Mouse (Mus musculus) spleen, embryonic (tissue): ENCODE results near the gene Afap1.

ENCODE experiments used
- CTCF ChIA-PET: fragments of 350-600 bp; sonication (Branson Sonifier 250); formaldehyde crosslinking; loops from one replicate; lab custom pipeline; 2022; lab: Charles Lee

Afap1 gene

DNA sequence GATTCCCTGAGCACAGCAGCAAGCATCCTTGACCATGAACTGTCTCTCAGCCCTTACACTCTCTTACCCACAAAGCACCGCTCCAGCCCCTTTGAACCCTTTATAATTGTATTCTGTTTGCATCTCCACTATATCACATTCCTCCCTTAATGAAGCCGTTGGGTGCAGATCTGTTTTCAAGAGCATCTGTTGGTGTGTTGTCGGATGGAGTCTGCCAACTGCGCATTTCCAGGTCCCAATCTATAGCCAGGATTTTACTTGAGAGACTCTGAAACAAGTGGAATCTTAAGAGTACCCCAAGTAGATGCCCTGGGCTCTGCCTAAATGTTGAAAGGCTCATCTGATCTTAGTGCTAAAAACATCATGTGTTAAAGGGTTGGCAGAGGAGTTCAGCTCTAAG, 3.4 kb downstream of the Afap1 start:
- CTCF ChIA-PET = no interaction called here

DNA sequence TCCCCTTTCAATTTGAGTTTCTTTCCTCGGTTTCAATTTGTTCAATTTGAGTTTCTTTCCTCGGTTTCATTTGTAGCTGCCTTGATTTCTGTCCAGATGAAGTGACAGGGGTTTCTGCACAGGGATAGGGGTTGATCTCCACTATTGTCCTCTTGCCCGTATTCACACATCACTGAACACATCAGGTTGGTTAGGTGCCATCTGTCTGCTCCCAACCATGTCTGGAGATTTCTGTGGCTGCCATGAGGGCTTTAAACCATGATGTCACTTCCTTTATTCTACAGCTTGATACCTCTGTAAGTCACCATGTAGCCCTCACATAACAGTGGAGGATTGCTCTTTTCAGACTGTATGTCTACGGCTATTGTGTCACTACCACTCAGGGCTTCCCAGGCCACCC, 4.0 kb downstream of the Afap1 start:
- CTCF ChIA-PET = no interaction called here

GRCm38 (mm10) chr5:35898114-35898513, 5.0 kb downstream of the Afap1 start:
- CTCF ChIA-PET = no interaction called here

DNA sequence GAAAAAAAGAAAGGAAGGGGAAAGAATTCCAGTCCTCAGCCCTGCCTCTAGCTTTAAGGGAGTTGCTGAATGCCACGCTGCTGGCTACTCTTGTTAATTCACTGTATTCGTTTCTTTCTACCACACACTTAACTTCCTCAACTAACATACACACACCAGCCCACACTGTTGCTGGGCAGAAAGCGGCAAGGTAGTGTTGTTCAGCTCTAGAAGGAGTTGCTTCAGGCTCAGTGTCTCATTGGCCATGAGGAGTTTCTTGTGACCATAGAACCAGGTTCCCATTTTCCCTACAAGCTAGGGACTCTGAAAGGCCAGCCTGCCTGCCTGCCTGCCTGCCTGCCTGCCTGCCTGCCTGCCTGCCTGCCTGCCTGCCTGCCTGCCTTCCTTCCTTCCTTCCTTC, 5.9 kb downstream of the Afap1 start:
- CTCF ChIA-PET = no interaction called here

DNA sequence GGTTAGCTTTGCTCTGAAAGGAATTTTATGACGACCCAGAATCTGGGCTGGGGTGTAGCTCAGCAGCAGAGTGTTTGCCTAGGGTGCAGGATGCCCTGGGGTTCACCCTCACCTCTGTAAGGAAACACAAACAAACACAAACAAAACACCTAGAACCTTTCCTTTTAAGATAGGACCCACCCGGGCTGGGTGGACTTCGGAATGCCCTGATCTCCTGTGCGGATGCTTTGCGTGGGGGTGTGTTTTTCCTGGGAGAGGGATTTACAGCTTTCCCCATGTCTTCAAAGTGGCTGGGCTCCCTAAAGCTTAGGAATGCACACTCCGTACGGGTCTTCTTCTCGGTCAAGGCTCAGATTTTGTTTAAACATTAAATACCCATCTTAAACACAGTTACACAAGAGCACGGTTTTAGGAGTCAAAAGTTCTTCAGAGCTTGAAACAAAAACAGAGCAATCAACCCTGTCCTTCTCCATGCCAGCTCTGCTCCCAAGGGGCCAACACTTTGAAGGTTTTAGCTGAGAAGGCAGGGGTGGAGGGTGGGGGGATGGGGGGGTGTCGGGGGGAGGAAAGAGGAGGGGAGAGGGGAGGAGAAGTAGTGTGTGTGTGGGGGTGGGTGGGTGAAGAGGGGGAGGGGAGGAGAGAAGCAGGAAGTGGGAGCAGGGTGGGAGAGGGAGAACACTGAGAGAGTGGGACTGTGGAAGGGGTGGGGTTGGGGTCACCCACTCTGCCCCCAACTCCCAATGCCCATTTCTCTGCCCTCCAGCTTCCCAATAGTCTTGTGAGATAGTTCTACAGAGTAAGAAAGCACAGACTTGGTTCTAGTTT, 7.5 kb downstream of the Afap1 start:
- CTCF ChIA-PET = no interaction called here

DNA sequence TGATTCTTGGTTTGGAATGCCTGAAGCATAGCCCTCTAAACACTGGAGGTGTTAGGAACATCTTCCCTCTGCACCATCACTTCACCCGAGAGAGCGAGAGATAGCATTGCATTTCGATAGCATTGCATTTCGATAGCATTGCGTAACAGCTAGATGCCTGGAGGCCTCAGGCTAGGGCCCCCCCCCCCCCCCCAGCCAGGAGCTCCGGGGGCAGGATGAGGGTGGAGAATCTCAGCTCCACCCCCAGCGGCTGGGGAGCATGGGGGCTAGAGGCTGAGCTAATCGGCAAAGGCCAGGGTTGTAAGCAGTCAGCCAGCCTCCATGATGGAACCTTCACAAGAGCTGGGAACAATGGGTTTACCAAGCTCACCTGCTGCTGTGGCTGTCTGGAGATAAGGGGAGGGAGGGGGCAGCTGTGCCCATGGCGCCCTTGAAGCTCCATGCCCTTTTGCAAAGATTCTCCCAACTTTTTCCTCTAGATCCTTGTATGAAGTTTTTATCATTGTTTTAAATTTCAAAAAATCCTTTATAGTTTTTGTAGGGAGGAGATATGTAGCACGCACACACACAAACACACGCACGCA, 8.2 kb downstream of the Afap1 start:
- CTCF ChIA-PET = no interaction called here

- CTCF ChIA-PET = no interaction called here
These were observed 10.3 kb downstream of the Afap1 start for GRCm38 (mm10) chr5:35903456-35903855.

DNA sequence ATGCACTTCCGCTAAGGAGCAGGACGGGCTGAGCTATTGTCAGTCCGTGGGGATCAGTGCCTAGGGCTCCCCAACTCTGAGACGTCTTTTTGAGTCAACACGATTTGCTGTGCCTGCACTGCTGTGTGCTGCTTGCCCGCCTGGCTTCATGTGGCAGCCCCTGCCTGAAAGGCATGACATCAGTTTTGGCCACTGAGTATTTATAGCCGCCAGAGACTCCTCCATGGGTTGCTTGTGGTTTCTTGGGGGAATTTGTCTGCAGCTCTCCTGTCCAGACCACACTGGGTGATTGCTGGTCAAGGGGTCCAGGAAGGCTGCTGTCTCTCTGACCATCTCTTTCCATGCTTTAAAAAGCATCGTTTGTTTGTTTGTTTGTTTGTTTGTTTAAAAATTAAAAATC, 12.2 kb downstream of the Afap1 start:
- CTCF ChIA-PET = no interaction called here

DNA sequence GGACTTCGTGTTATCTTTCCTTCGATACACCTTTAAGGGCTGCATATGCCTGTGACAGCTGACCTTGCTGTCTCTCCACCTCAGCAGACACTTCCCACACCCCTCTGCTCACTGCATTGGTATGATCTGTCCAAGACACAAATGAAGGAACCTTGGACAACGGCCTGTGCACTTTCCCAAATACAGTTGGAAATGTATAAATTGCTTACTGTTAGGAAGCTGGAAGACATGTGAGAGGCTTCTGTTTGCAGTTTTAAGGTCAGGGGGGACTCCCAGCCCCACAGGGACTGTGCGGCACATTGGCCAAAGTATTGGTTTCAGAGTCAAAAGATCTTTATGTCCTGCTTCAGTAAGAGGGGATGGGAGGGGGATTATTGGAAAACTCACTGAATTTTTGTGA, 14.0 kb downstream of the Afap1 start:
- CTCF ChIA-PET = no interaction called here

- CTCF ChIA-PET = no interaction called here
These were observed 14.7 kb downstream of the Afap1 start for GRCm38 (mm10) chr5:35907633-35908426.

DNA sequence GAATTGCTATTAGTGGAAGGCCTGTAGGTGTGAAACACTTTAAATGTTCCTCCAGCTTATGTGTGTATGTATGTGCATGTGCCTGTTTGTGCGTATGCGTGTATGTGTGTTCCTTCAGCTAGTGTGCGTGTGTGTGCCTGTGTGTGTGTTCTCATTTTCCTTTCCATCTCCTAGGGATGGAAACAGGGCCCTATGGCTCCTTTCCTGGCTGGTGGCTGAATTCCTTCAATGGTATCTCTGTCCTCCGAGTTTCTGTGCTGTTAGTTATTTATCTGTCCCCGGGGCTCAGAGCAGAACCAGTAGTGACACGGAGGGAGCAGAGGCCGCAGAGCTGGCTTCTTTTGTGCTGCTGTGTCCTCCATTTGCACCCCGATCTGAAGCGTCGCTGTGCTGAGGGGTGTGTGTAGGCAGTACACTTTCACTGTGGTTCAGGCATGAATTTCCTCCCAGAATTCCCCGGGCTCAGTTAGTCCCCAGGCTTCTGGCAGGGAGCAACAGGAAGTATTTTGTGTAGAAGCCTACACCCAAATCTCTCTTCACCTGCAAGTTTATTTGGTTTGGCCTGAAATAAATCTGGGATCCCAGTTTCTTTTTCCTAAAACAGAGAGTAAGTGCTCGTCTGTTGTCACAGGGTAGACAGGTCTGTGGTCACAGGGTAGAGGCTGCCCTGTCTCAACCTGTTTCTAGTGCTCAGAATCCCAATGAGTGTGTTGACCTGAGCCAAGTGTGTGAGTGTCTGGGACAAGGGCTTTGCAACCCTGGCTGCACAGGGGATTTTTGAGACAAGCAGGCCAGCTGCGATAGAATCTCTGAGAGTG, 15.7 kb downstream of the Afap1 start:
- CTCF ChIA-PET = no interaction called here

GRCm38 (mm10) chr5:35915629-35916300, 22.6 kb downstream of the Afap1 start:
- CTCF ChIA-PET = interaction anchor here (0.6 kb wide), 1 partner anchor 417 kb away, joined by 3 read pairs; no protein-coding TSS in a partner anchor

DNA sequence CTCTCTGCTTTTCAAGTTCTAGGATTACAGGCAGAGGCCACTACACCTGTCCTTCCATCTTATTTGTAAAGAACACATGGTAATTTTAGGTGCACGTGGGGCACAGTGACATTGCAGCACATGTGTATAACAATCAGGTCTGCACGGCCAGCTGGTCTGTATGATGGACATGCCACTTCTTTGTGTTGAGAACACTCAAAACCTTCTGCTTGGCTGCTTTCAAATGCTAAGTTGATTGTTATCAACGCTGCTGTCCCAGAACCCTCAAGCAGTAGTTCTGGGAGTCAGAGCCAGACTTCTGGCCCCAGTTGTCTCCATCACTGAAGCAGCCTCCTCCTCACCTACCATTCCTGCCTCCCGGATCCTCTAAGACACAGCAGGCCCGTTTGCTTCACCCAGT, 23.5 kb downstream of the Afap1 start:
- CTCF ChIA-PET = interaction anchor here (0.6 kb wide), 1 partner anchor 418 kb away, joined by 3 read pairs; no protein-coding TSS in a partner anchor

DNA sequence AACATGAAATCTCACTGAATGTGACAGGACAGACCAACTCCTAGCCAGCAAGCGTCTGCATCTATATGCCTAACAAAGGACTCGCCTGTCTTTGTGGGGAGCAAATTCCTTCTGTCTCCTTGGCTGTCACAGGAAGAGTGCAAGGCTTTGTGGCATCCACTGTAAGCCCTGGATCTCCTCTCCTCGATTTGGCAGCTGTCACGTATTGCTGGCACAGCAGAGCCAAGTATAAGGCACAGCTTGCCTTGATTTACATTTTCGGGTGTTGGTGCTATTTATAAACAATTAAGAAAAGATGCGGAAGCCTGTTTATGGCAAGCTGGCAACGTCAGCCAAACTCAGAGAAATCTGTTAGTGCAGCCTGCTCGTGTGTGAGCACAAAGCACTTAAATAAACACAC, 25.3 kb downstream of the Afap1 start:
- CTCF ChIA-PET = no interaction called here

DNA sequence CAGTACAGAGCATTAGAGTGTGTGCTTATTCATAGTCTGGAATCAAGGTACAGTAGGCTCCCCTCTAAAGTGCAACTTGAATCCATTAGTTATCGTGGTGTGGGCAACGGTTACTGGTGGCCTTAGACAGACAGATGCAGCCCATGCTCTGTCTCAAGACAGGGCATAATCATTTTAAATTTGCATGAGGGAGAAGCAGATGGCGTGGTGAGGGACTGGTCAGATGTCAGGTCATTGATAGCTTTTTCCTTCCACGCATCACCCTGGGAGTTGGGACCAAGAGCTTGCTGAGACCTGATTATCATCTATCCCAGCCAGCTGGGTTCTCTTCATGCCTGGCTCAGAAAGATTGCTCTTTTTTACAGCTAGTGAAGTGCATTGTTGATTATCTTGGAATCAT, 27.0 kb downstream of the Afap1 start:
- CTCF ChIA-PET = interaction anchor here (0.5 kb wide), 1 partner anchor 414 kb away, joined by 5 read pairs; no protein-coding TSS in a partner anchor

GRCm38 (mm10) chr5:35920557-35920956, 27.4 kb downstream of the Afap1 start:
- CTCF ChIA-PET = interaction anchor here (0.8 kb wide), 1 partner anchor 1153 kb away, joined by 7 read pairs; no protein-coding TSS in a partner anchor

GRCm38 (mm10) chr5:35921141-35921540, 28.0 kb downstream of the Afap1 start:
- CTCF ChIA-PET = interaction anchor here (0.8 kb wide), 1 partner anchor 1153 kb away, joined by 7 read pairs; no protein-coding TSS in a partner anchor

- CTCF ChIA-PET = no interaction called here
These were observed 28.6 kb downstream of the Afap1 start for GRCm38 (mm10) chr5:35921595-35922254.

DNA sequence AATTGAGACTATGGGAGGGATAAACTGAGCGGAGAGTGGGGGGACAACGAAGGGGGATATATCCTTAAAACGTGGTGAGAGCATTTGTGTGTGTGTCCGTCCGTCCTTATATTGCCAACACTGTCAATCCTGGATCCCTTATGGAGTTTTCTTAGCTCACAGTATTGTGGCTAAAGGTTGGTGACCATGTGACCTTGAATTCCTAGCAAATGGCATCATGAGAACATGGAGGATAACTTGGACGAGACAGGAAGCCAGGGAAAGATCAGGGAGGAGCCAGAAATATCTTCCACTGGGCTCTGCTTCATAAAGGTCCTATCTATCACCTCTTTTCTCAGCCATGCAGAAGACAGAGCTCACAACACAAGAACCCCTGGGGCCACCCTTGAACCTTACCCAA, 30.3 kb downstream of the Afap1 start:
- CTCF ChIA-PET = no interaction called here

DNA sequence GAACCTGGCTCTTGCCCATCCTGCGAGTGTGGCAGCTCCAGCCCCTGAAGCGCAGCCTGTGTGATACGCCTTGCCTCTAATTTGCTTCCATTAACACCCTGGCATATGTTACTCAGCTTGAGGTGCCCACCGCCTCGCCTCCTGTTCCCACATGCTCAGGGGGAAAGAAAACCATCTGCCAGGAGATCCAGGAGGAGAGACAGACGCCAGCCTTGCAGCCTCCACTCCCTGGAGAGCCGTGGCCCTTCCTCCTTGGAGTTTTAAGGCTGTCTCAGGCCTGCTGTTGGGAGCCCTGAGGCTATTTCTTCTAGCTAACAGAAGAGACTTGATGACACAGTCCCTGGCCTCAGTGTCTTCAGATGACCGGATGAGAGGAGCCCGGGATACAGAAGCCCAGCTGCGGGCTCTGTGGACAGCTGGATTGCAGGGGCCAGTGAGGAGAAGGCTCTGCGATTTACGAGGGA, 32.1 kb downstream of the Afap1 start:
- CTCF ChIA-PET = no interaction called here
